Mouse (Mus musculus): ENCODE measurements around the gene Mtmr14.

DNA sequence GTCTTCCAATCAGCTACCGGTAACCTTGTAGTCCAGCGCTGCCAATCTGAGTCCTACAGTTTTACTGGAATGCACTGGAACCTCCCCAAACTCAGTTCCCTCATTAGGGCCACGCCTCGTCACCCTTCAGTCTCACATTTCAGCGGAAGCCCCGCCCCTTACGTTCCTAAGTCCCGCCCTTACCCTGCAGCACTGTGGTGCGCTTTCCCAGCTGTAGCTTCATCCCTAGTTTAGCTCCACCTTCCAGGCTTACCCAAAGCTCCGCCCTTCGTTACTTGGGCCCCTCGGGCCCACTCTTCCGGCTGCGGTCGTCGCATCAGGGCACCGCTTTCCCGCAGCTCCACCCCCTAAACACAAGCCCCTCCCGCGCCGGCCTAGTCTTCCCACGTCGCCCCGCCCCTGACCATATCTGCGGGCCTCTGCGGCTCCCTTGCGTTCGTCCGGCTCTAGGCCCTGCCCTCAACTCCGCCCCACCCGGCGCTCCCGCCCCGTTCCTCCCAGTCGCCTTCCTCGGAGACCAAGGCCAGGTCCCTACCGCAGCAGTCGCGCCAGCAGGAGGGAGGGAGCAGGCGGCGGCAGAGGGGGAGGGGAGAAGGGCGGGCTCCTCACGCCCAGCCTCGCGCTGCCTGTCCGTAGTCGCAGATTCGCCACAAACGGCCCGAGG lies 68.8 kb downstream of the Mtmr14 start:
- no peak for TF ChIP-seq CTCF (IDR thresholded peaks at IDR 0.05; ENCODE audit: low read depth, low read length)
- TF ChIP-seq POLR2A (IDR thresholded peaks at IDR 0.05; ENCODE audit: extremely low read depth, insufficient read depth, low read length) = peak; percentile 69

Data from liver, adult 2 months (tissue).